In genomic region chr8:89785011-89785410, GRCm38 (mm10) we compare ENCODE assay signal across 9 mouse cellular contexts.
A peak's percentile ranks its signal among the peaks of the same experiment; 100 is the strongest.
DNase-seq lines count a peak whose midpoint lies in the region; ATAC-seq lines count a peak whose summit lies in the region.
"Had no signal": no experiment of that assay in that cellular context is flagged by ENCODE, and none has a peak within 500 bp of the region (broad histone marks: within the 10 kb centered on the region; RNA-seq: fewer than 3 reads in every experiment).

No protein-coding gene starts in this region.

- no peak overlapping the region for H3K9ac ChIP-seq in heart, embryonic 11.5 days (ENCODE audit: low read depth, low read length)
- H3K9ac ChIP-seq in forebrain, embryonic 13.5 days = no peak overlapping the region
- H3K9ac ChIP-seq in hindbrain, embryonic 13.5 days = no peak overlapping the region

- no peaks in the 10 kb centered on the region for H3K4me1 ChIP-seq in heart, embryonic 11.5 days (ENCODE audit: control insufficient read depth, insufficient read depth, low read length)
- peaks cover 39% of the 10 kb centered on the region for H3K4me1 ChIP-seq in forebrain, embryonic 13.5 days
- H3K4me1 ChIP-seq in hindbrain, embryonic 13.5 days (replicated peaks) = peaks cover 33% of the 10 kb centered on the region
- H3K4me1 ChIP-seq: megakaryocyte, embryonic 14.5 days had no signal

- ATAC-seq in heart, embryonic 11.5 days (replicated peaks; ENCODE audit: insufficient number of reproducible peaks, low FRiP score, low TSS enrichment) = no peak
- ATAC-seq in forebrain, embryonic 13.5 days = peak; percentile 50; the same call in 1 of the 2 replicates
- ATAC-seq in hindbrain, embryonic 13.5 days (ENCODE audit: low FRiP score) = 0 out of 2 replicates have a peak, but pooled peaks have one; percentile 49
- ATAC-seq in megakaryocyte, adult 5-6 weeks (ENCODE audit: poor library complexity, severe bottlenecking) = peak; percentile 79

- H3K36me3 ChIP-seq in heart, embryonic 11.5 days (ENCODE audit: control insufficient read depth, insufficient read depth, low read length) = no peaks in the 10 kb centered on the region
- H3K36me3 ChIP-seq in forebrain, embryonic 13.5 days (ENCODE audit: poor library complexity, severe bottlenecking) = no peaks in the 10 kb centered on the region
- H3K36me3 ChIP-seq in hindbrain, embryonic 13.5 days = no peaks in the 10 kb centered on the region

- H3K27ac ChIP-seq in heart, embryonic 11.5 days (ENCODE audit: low read depth, low read length) = no peak overlapping the region
- H3K27ac ChIP-seq in forebrain, embryonic 13.5 days = no peak overlapping the region
- no peak overlapping the region for H3K27ac ChIP-seq in hindbrain, embryonic 13.5 days

- H3K4me2 ChIP-seq in heart, embryonic 11.5 days = no peak overlapping the region
- H3K4me2 ChIP-seq in forebrain, embryonic 13.5 days = no peak overlapping the region
- H3K4me2 ChIP-seq in hindbrain, embryonic 13.5 days = no peak overlapping the region

- peak; percentile 82 for DNase-seq in heart, adult 11 months
- peak; percentile 55 for DNase-seq in brain, embryonic 18.5 days (ENCODE audit: low read depth, low spot score)
- DNase-seq in layer of hippocampus, postnatal 36 days = peak; percentile 60 to 72
- peak; percentile 16 to 52 for DNase-seq in spleen, postnatal 10 days (ENCODE audit: low spot score in 2 of 2)

- H3K27me3 ChIP-seq in heart, embryonic 11.5 days (ENCODE audit: control insufficient read depth, insufficient read depth, low read length) = no peaks in the 10 kb centered on the region; the same call in 1 of the 2 replicates
- peaks cover 9% of the 10 kb centered on the region; the same call in 1 of the 2 replicates for H3K27me3 ChIP-seq in forebrain, embryonic 13.5 days
- peaks cover 23% of the 10 kb centered on the region for H3K27me3 ChIP-seq in hindbrain, embryonic 13.5 days
- H3K27me3 ChIP-seq: megakaryocyte, embryonic 14.5 days had no signal

- H3K4me3 ChIP-seq in heart, embryonic 11.5 days (ENCODE audit: low read depth, low read length) = no peak overlapping the region
- no peak overlapping the region for H3K4me3 ChIP-seq in forebrain, embryonic 13.5 days
- no peak overlapping the region for H3K4me3 ChIP-seq in hindbrain, embryonic 13.5 days
- H3K4me3 ChIP-seq: megakaryocyte, embryonic 14.5 days had no signal

- WGBS in heart, embryonic 11.5 days (ENCODE audit: insufficient replicate concordance) = 17% methylated on average over 7 of the region's 7 CpGs
- WGBS in forebrain, embryonic 13.5 days = 16% methylated on average over 7 of the region's 7 CpGs
- WGBS in hindbrain, embryonic 13.5 days = 18% methylated on average over 7 of the region's 7 CpGs

- no peaks in the 10 kb centered on the region for H3K9me3 ChIP-seq in heart, embryonic 11.5 days (replicated peaks; ENCODE audit: control insufficient read depth, low read length)
- H3K9me3 ChIP-seq in forebrain, embryonic 13.5 days (replicated peaks) = no peaks in the 10 kb centered on the region
- no peaks in the 10 kb centered on the region for H3K9me3 ChIP-seq in hindbrain, embryonic 13.5 days
- H3K9me3 ChIP-seq: megakaryocyte, embryonic 14.5 days had no signal
